Comparison of ENCODE assay signal across 8 mouse cellular contexts in the genomic region with DNA sequence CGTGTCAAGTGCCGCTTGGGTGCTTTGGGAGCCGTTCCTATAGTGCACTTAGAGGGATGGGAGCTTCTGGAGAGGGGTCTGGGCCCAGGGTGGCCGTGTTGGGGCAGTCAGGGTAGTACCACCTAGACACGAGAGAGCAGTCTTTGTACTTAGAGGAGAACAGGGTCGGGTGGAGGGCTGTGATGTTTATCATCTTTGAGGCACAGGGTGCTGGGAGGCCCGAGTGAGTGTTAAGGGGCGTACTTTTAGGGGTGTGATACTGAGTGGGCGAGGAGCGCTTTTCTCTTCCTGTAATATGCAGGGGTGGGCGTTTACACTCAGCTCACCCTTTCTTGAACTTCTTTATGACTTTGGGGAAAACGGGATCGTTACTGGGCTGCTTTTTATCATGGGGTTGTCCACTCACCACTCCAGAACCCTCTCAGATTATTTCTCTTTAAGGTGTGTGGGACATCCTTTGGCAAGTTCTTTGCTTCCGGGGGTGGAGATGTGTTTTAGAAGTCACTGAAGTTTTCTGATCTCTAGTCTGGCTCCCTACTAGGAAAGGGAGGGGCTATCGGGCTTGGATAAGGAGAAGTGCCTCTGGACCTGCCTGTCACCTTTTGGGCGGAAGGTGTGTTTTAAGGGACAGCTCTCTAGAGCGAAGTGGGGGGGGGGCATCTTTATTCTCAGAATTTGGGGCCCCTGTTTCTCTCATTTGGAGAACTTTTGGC. TPM values are rescaled to one million over a fixed set of nuclear protein-coding genes. Genes with fewer than 3 reads are reported as not detected.
DNase-seq lines count a peak whose midpoint lies in the region; TF ChIP-seq lines count a peak whose summit lies in the region.

No protein-coding gene starts in this region.

- H3K27ac ChIP-seq in cortical plate, adult 2 months (ENCODE audit: insufficient read depth, low read length) = peak overlapping the region; percentile 99
- peak overlapping the region; percentile 98 for H3K27ac ChIP-seq in midbrain, embryonic 10.5 days (replicated peaks)

- under 1% methylated on average over 17 of the region's 17 CpGs for WGBS in large intestine, adult 2 months
- 4% methylated on average over 17 of the region's 17 CpGs for whole genome bisulfite sequencing in midbrain, embryonic 10.5 days

- peak overlapping the region; percentile 90 for H3K4me3 ChIP-seq in cortical plate, adult 2 months (ENCODE audit: insufficient read depth, low read length)
- H3K4me3 ChIP-seq in midbrain, embryonic 10.5 days = peak overlapping the region; percentile 85

- intact Hi-C loops in heart, postnatal 10 days (cut with DNase I) = loop anchor here (2.0 to 5.0 kb wide), 2 partner anchors 14 to 95 kb away; a partner anchor contains a TSS

- H3K36me3 ChIP-seq in midbrain, embryonic 10.5 days = peaks cover 15% of the 10 kb centered on the region; the same call in 1 of the 2 replicates

- no peak for TF ChIP-seq POLR2A in cortical plate, adult 2 months (IDR thresholded peaks at IDR 0.05; ENCODE audit: extremely low read depth, insufficient read depth, low read length)

- peak; percentile 40 for DNase-seq in adrenal gland, postnatal 14 days
- no peak for DNase-seq in adrenal gland, postnatal 4 days (ENCODE audit: low spot score in 2 of 2)
- DNase-seq in CD4-positive, CD25-positive, alpha-beta regulatory T cell, adult 2 months (ENCODE audit: low read depth, low spot score) = peak; percentile 71
- peak; percentile 57 to 58 for DNase-seq in heart, postnatal 10 days
- DNase-seq in large intestine, adult 2 months (ENCODE audit: low read depth, low spot score) = peak; percentile 51
- no peak for DNase-seq in midbrain, embryonic 10.5 days (ENCODE audit: low spot score)
- DNase-seq in Muller cell, postnatal 12 days (ENCODE audit: inconsistent ontology term) = no peak

- H3K27me3 ChIP-seq in midbrain, embryonic 10.5 days (ENCODE audit: low read depth, poor library complexity, severe bottlenecking) = no peaks in the 10 kb centered on the region

- no peak for TF ChIP-seq CTCF in cortical plate, adult 2 months (IDR thresholded peaks at IDR 0.05; ENCODE audit: extremely low read depth, insufficient read depth, low read length)

- H3K9me3 ChIP-seq in midbrain, embryonic 10.5 days (replicated peaks) = no peaks in the 10 kb centered on the region

- H3K4me1 ChIP-seq in cortical plate, adult 2 months (ENCODE audit: control insufficient read depth, insufficient read depth, low read length) = peaks cover 18% of the 10 kb centered on the region
- H3K4me1 ChIP-seq in midbrain, embryonic 10.5 days = peaks cover 33% of the 10 kb centered on the region

RNA-seq across cellular contexts. Expression of a gene that starts 1.0 kb away (rescaled TPM):
- total RNA-seq in adrenal gland, postnatal 14 days (2021) = 197 and 255 TPM in 2 replicates
- 100 to 1,000 TPM; 195 to 220 TPM for total RNA-seq in adrenal gland, postnatal 4 days (2021)
- polyA plus RNA-seq in cortical plate, adult 2 months (2012; rRNA removed) = 144 and 161 TPM in 2 replicates
- 100 to 1,000 TPM; 171 to 174 TPM for total RNA-seq in heart, postnatal 10 days (2021)
- polyA plus RNA-seq in large intestine, adult 2 months (2012; rRNA removed) = 40.2 and 44.7 TPM in 2 replicates
- 85.9 and 89.4 TPM in 2 replicates for polyA plus RNA-seq in midbrain, embryonic 10.5 days (2016; fragmentation: Nextera tagmentation; extraction: Ambion mirVana)

RNA-seq across cellular contexts. Expression of a gene that starts 39.3 kb away (rescaled TPM):
- 13.6 and 14.4 TPM in 2 replicates for total RNA-seq in adrenal gland, postnatal 14 days (2021)
- 10 to 100 TPM; 21.6 to 28.0 TPM for total RNA-seq in adrenal gland, postnatal 4 days (2021)
- 32.7 and 33.8 TPM in 2 replicates for polyA plus RNA-seq in cortical plate, adult 2 months (2012; rRNA removed)
- total RNA-seq in heart, postnatal 10 days (2021) = 10 to 100 TPM; 60.3 to 65.0 TPM
- 15.9 and 16.6 TPM in 2 replicates for polyA plus RNA-seq in large intestine, adult 2 months (2012; rRNA removed)
- 37.3 and 39.3 TPM in 2 replicates for polyA plus RNA-seq in midbrain, embryonic 10.5 days (2016; fragmentation: Nextera tagmentation; extraction: Ambion mirVana)

RNA-seq across cellular contexts. Expression of a gene that starts 39.4 kb away (rescaled TPM):
- total RNA-seq in adrenal gland, postnatal 14 days (2021) = 87.2 and 100 TPM in 2 replicates
- total RNA-seq in adrenal gland, postnatal 4 days (2021) = 100 to 1,000 TPM; 132 to 133 TPM
- 1,185 and 1,204 TPM in 2 replicates for polyA plus RNA-seq in cortical plate, adult 2 months (2012; rRNA removed)
- 10 to 100 TPM; 32.5 to 35.1 TPM for total RNA-seq in heart, postnatal 10 days (2021)
- 61.4 and 63.0 TPM in 2 replicates for polyA plus RNA-seq in large intestine, adult 2 months (2012; rRNA removed)
- polyA plus RNA-seq in midbrain, embryonic 10.5 days (2016; fragmentation: Nextera tagmentation; extraction: Ambion mirVana) = 52.0 and 61.2 TPM in 2 replicates

Comparison
In these comparisons a context has a peak if more than half of its experiments do, and no peak if none do; other contexts are left out.
1. DNase-seq: peak in adrenal gland, postnatal 14 days (single experiment), CD4-positive, CD25-positive, alpha-beta regulatory T cell, adult 2 months (single experiment), heart, postnatal 10 days (2 of 2) and large intestine, adult 2 months (single experiment); none in adrenal gland, postnatal 4 days (0 of 2), midbrain, embryonic 10.5 days (single experiment) and Muller cell, postnatal 12 days (single experiment).